Mouse (Mus musculus): Measurements from ENCODE around the gene Ranbp3.

GRCm38 (mm10) chr17:56631807-56632206 lies 41.3 kb upstream of the Ranbp3 start:
- TF ChIP-seq CTCF (IDR thresholded peaks at IDR 0.05; ENCODE audit: low read depth) (no peak), EP300 (optimal IDR thresholded peaks at IDR 0.05) (no peak)

All from stomach, postnatal 0 days (tissue).